Mouse (Mus musculus) bone marrow, adult 2 months (tissue): Measurements from ENCODE around the gene Dact2. TPM values are rescaled to one million over a fixed set of nuclear protein-coding genes. Genes with fewer than 3 reads are reported as not detected.

Source experiments
- H3K27ac ChIP-seq: fragments of 200-500 bp; 2 replicates; pipeline ENCODE4 v1.5.1; 2012; ENCODE audit warnings: low read depth, mild to moderate bottlenecking, control low read depth, inconsistent platforms, low read length; ENCODE audit not compliant: control insufficient read depth, poor library complexity, insufficient read depth
- H3K4me1 ChIP-seq: fragments of 200-500 bp; 2 replicates; pipeline ENCODE4 v1.6.1; 2011; ENCODE audit warnings: low read length; ENCODE audit not compliant: control insufficient read depth, insufficient read depth
- H3K4me3 ChIP-seq: fragments of 200-500 bp; replicated peaks from 2 replicates; pipeline ENCODE3; 2011; ENCODE audit warnings: mild to moderate bottlenecking, low read depth, low read length, control low read depth; ENCODE audit not compliant: control insufficient read depth
- CTCF ChIP-seq: fragments of 200-500 bp; IDR thresholded peaks from 2 replicates; pipeline ENCODE4 v1.5.1; 2011; ENCODE audit warnings: low read length, control low read depth; ENCODE audit not compliant: control insufficient read depth, insufficient read depth
- POLR2A ChIP-seq: fragments of 200-500 bp; IDR thresholded peaks from 2 replicates; pipeline ENCODE4 v1.6.1; 2011; ENCODE audit warnings: low read depth, mild to moderate bottlenecking, control low read depth, low read length, borderline replicate concordance; ENCODE audit not compliant: control insufficient read depth
- WGBS: fragments of 180-500 bp; shearing (Covaris S2); methylation state at CpG from one replicate; pipeline ENCODE4 v1.1.7; 2018; 5-methylcytosine and 5-hydroxymethylcytosine counted together
- polyA plus RNA-seq: library from polyadenylated mRNA; stranded (reverse); fragments of >200 nt; gene quantifications from 2 replicates; pipeline ENCODE4 v1.2.4, GENCODE M21; 2011; ENCODE audit warnings: low replicate concordance; ENCODE audit not compliant: missing spikeins, insufficient read depth, insufficient read length

Gene Dact2
- polyA plus RNA-seq: 3.7 TPM in 1 of 2 replicates, not detected in the other

DNA sequence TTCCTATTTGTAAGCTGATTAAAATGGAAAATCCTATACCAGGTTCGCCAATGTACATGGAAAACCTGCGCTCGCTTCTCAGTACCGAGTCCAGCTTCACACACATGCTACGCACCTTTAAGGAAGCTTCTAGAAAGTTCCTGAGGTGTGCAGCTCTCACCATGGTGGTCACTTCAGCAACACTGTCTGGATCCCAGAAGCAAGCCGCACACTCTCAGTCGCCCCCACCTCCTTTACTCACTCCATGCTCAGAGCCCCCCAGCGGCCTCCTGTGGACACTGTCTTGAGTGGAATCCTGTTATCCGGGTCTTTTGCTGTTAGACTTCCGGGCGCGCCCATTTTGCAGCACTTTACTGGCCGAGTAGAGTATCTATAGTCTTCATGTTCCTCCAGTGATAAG, at the start of gene Dact2:
TSS of gene Dact2 (minus strand) at position 244 of the 400 bp plus-strand sequence.
- H3K4me3 ChIP-seq: no peak within 1 kb of the TSS
- H3K4me1 ChIP-seq: no peaks in the 10 kb centered on the region
- TF ChIP-seq CTCF (no peak), POLR2A (no peak)
- 41% methylated on average over 13 of the region's 13 CpGs for WGBS
- no peak within 1 kb of the TSS; the same call in 1 of the 2 replicates for H3K27ac ChIP-seq

DNA sequence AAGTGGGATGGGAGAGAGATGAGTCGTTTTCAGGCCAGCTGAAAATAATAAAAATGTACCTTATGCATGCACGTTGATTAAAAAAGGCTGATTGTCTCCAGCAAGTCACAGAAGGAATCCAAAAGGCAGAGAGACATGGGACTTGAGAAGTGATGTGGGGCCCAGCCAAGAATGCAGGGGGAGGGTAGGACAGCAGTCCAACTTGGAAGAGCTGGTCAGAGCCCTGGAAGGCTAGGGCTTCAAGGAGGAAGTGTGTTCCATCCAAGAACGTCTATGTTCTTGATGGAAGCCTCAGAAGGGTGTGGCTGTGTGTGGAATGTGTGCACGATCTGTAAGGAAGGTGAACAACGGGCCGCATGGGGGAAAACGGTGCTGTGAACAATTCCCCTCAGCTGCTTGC, 48.4 kb upstream of the Dact2 start:
- WGBS: 65% methylated on average over 7 of the region's 7 CpGs
- H3K4me3 ChIP-seq: no peak overlapping the region
- H3K4me1 ChIP-seq: no peaks in the 10 kb centered on the region
- H3K27ac ChIP-seq: no peak overlapping the region
- TF ChIP-seq CTCF (no peak), POLR2A (no peak)

DNA sequence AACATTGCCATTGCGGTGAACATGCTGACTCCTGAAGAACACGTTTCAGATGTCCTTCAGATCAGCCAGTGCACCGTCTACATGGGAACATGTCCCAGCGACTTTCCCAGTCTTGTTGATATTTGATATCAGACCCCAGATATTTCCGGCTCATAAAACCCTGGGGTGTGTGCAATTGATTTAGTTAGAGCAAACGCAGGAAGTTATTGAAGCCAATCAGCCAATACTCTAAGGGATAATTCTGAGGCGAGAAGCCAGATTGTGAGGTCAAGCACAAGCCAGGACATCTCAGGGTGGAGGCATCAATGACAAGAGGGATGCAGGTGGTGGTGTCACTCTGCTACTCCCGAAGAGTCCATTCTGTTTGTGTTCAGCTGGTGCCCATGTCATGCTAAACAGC, 46.3 kb upstream of the Dact2 start:
- H3K4me3 ChIP-seq: no peak overlapping the region

DNA sequence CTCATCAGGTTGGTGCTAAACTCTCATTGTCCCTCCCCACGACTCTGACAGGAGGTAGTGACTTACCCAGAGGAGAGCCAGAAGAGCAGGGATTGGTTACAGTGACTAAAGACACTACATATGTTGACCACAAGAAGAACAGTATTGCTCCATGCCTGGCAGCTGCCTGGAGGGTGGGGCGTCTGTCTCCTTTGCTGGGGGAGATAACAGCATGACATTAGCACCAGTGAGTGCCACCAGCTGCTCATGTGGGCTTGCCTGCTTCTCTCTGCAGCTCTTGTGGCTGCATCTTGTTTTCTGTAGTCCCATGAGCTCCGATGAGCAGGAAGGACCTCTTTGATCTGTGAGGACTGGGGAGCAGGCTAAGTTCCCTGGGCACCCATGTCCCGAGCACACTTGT, 45.5 kb upstream of the Dact2 start:
- H3K27ac ChIP-seq: no peak overlapping the region
- no peak overlapping the region for H3K4me3 ChIP-seq
- 41% methylated on average over 4 of the region's 4 CpGs for WGBS
- TF ChIP-seq POLR2A: no peak
- no peaks in the 10 kb centered on the region for H3K4me1 ChIP-seq

More for the DNA sequence above, 46.3 kb upstream of the Dact2 start:
- WGBS: 76% methylated on average over 8 of the region's 8 CpGs
- TF ChIP-seq CTCF (no peak), POLR2A (no peak)
- Histone ChIP-seq H3K27ac (no peak overlapping the region), H3K4me1 (no peaks in the 10 kb centered on the region)

DNA sequence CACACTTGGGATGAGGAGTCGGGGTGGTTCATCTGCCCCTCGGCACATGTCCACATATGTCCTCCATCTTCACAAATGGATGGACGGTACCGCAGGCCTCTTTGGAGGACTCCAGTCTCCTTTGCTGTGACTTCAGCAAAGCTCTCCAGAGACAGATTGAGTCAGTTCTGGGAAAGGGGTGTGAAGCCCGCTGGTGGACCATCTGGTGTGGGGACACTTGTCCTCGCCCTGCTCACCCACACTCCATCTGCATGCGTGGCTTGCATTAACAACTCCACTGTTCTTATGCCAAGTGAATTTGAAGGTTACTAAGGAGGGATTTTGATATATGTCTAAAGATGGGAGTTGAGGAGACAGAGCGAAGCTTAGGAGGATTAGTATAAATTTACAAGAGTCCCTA, 43.8 kb upstream of the Dact2 start:
- Histone ChIP-seq H3K4me1 (no peaks in the 10 kb centered on the region), H3K27ac (no peak overlapping the region), H3K4me3 (no peak overlapping the region)
- WGBS: 83% methylated on average over 8 of the region's 8 CpGs
- no peak for TF ChIP-seq CTCF
- TF ChIP-seq POLR2A: no peak

DNA sequence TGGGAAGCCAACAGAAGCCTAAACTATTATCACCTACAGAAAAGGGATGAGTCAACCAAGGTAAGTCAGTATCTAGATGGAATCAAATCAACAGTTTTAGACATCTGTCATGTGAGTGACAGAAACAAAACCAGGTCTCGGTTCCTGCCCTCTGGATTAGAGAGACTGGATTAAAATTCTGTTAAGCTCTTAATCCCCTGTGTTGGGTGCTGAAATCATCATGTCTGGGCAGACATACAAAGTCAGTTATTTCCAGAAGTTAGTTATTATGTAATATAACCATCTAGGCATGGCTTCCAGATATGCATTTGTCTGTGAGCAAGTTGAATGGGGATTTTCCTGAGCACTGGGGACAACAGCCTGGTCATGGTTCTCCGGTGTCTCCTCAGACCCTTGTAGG, 42.2 kb upstream of the Dact2 start:
- Histone ChIP-seq H3K4me1 (no peaks in the 10 kb centered on the region), H3K27ac (no peak overlapping the region), H3K4me3 (no peak overlapping the region)
- 90% methylated on average over 2 of the region's 2 CpGs for WGBS
- TF ChIP-seq CTCF (no peak), POLR2A (no peak)

DNA sequence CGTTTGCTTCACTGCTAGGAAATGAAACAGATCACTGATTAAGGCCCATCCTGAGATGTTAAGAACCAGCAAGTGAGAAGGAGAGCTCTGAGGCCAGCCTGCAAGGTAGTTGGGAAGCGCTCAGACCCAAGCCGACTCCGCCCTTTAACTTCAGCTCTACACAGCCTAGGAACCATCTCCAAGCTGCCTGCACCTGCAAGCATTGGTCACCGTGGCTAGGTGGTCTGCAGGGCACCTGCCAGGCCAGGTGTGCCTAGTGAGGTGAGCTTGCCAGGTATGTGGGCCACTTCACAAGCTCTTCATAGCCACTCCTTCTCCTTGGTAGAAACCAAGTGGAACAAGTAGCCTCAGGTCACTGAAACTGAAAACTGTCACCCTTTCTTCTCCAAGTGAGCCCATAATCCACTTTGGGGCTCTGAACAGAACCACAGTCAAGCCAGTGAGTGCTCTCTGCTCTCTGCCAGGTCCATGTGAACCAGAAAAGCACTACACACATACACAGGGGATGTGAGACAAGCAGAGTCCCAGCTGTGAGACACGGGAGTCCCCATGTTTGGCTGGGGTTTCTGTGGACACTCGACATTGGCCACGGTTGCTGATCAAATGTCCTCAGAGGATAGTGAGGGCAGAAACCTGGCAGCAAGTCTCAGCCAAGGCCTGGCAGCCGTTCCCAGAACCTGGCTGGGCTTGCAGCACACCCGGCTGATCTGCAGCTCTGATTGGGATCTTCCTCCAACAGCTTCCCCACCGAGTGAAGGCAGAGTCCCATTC, 40.3 kb upstream of the Dact2 start:
- H3K4me1 ChIP-seq: no peaks in the 10 kb centered on the region
- 61% methylated on average over 11 of the region's 11 CpGs for WGBS
- H3K27ac ChIP-seq: no peak overlapping the region
- no peak overlapping the region for H3K4me3 ChIP-seq
- no peak for TF ChIP-seq POLR2A
- TF ChIP-seq CTCF: no peak

DNA sequence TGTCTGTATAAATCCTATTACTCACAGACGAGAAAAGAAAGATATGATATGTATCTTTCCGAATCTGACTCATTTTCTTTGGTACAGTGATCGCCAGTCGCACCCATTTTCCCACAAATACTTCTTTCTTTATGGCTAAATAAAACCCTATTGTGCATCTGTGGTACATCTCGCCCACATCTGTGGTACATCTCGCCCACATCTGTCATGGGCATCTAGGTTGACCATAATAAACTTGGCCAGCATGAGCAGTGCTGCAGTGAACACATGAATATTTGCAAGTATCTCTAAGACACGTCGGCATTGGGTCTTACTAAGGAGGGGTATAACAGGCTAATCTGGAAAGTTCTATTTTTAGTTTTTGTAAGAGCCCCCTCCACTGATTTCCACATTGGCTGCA, 38.5 kb upstream of the Dact2 start:
- Histone ChIP-seq H3K27ac (no peak overlapping the region), H3K4me3 (no peak overlapping the region), H3K4me1 (no peaks in the 10 kb centered on the region)
- no peak for TF ChIP-seq POLR2A
- TF ChIP-seq CTCF: no peak
- WGBS: 77% methylated on average over 8 of the region's 8 CpGs

DNA sequence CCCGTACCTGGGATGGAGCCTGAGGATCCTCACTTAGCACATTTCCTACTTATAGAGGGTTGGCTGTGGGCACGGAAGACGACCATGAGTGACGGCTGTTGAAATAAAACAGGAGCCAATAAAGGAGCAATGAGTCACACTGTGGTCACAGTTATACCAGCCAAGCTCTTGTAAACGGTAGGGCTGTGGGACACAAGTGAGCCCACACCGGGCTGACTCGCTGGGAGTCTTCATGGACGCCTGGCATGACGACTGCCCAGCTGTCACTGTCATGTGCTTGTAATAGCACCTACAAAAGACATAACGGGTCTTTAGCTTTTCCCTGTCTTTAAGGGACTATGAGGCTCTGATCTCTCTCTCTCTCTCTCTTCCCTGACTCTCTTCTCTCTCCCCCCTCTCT, 35.9 kb upstream of the Dact2 start:
- TF ChIP-seq POLR2A: no peak
- TF ChIP-seq CTCF: no peak
- H3K27ac ChIP-seq: no peak overlapping the region
- H3K4me1 ChIP-seq: no peaks in the 10 kb centered on the region
- H3K4me3 ChIP-seq: no peak overlapping the region
- 66% methylated on average over 10 of the region's 10 CpGs for WGBS
